Mouse (Mus musculus): ENCODE data around the gene Sprr1a. TPM values are rescaled to one million over a fixed set of nuclear protein-coding genes. Genes with fewer than 3 reads are reported as not detected.
"Not testable (repeated sequence)": the region's sequence is repeated elsewhere in the genome, so short reads cannot be mapped to it uniquely, and the experiment has no call there.

Gene Sprr1a
- polyA plus RNA-seq, 1 experiment from 2014 or later = not detected

GRCm38 (mm10) chr3:92481249-92481648 lies 4.4 kb downstream of the Sprr1a start:
- H3K4me3 ChIP-seq (replicated peaks; ENCODE audit: low read depth, low read length); H3K36me3 ChIP-seq (ENCODE audit: control insufficient read depth, insufficient read depth, low read length); H3K27me3 ChIP-seq (ENCODE audit: control insufficient read depth, insufficient read depth, low read length); H3K4me1 ChIP-seq (ENCODE audit: control insufficient read depth, insufficient read depth, low read length); H3K27ac ChIP-seq (replicated peaks; ENCODE audit: low read depth, low read length); H3K9ac ChIP-seq (replicated peaks; ENCODE audit: low read length); DNase-seq; ATAC-seq (ENCODE audit: low FRiP score, low TSS enrichment); H3K9me3 ChIP-seq (ENCODE audit: control insufficient read depth, low read length); H3K4me2 ChIP-seq (ENCODE audit: low read length): not testable (repeated sequence)

GRCm38 (mm10) chr3:92470111-92470510 lies 15.6 kb downstream of the Sprr1a start:
- WGBS = 91% methylated on average over 2 of the region's 2 CpGs
- no peak overlapping the region for H3K4me3 ChIP-seq (replicated peaks; ENCODE audit: low read depth, low read length)
- no peaks in the 10 kb centered on the region for H3K27me3 ChIP-seq (ENCODE audit: control insufficient read depth, insufficient read depth, low read length)
- DNase-seq = no peak
- H3K4me1 ChIP-seq (ENCODE audit: control insufficient read depth, insufficient read depth, low read length) = no peaks in the 10 kb centered on the region
- H3K9ac ChIP-seq (replicated peaks; ENCODE audit: low read length) = no peak overlapping the region
- no peak overlapping the region for H3K27ac ChIP-seq (replicated peaks; ENCODE audit: low read depth, low read length)
- ATAC-seq (ENCODE audit: low FRiP score, low TSS enrichment) = no peak
- H3K36me3 ChIP-seq (ENCODE audit: control insufficient read depth, insufficient read depth, low read length) = no peaks in the 10 kb centered on the region
- H3K4me2 ChIP-seq (ENCODE audit: low read length) = no peak overlapping the region
- no peaks in the 10 kb centered on the region for H3K9me3 ChIP-seq (ENCODE audit: control insufficient read depth, low read length)

- no peak overlapping the region for H3K9ac ChIP-seq (replicated peaks; ENCODE audit: low read length)
- H3K36me3 ChIP-seq (ENCODE audit: control insufficient read depth, insufficient read depth, low read length) = no peaks in the 10 kb centered on the region
- H3K27ac ChIP-seq (replicated peaks; ENCODE audit: low read depth, low read length) = no peak overlapping the region
- DNase-seq (no peak), ATAC-seq (ENCODE audit: low FRiP score, low TSS enrichment) (no peak)
- H3K4me2 ChIP-seq (ENCODE audit: low read length) = no peak overlapping the region
- H3K9me3 ChIP-seq (ENCODE audit: control insufficient read depth, low read length) = no peaks in the 10 kb centered on the region
- no peaks in the 10 kb centered on the region for H3K27me3 ChIP-seq (ENCODE audit: control insufficient read depth, insufficient read depth, low read length)
- no peaks in the 10 kb centered on the region for H3K4me1 ChIP-seq (ENCODE audit: control insufficient read depth, insufficient read depth, low read length)
- no peak overlapping the region for H3K4me3 ChIP-seq (replicated peaks; ENCODE audit: low read depth, low read length)
These were observed 18.3 kb downstream of the Sprr1a start for GRCm38 (mm10) chr3:92467424-92467823.

GRCm38 (mm10) chr3:92466576-92466975 lies 19.1 kb downstream of the Sprr1a start:
- no peak overlapping the region for H3K4me3 ChIP-seq (replicated peaks; ENCODE audit: low read depth, low read length)
- H3K27ac ChIP-seq (replicated peaks; ENCODE audit: low read depth, low read length) = no peak overlapping the region
- H3K9me3 ChIP-seq (ENCODE audit: control insufficient read depth, low read length) = no peaks in the 10 kb centered on the region
- no peak overlapping the region for H3K4me2 ChIP-seq (ENCODE audit: low read length)
- H3K27me3 ChIP-seq (ENCODE audit: control insufficient read depth, insufficient read depth, low read length) = no peaks in the 10 kb centered on the region
- H3K9ac ChIP-seq (replicated peaks; ENCODE audit: low read length) = no peak overlapping the region
- H3K36me3 ChIP-seq (ENCODE audit: control insufficient read depth, insufficient read depth, low read length) = no peaks in the 10 kb centered on the region
- H3K4me1 ChIP-seq (ENCODE audit: control insufficient read depth, insufficient read depth, low read length) = no peaks in the 10 kb centered on the region
- no peak for ATAC-seq (ENCODE audit: low FRiP score, low TSS enrichment)
- 92% methylated on average over 1 of the region's 1 CpGs for WGBS
- DNase-seq = no peak

- Histone ChIP-seq H3K4me1 (ENCODE audit: control insufficient read depth, insufficient read depth, low read length) (no peaks in the 10 kb centered on the region), H3K9ac (replicated peaks; ENCODE audit: low read length) (no peak within 1 kb of the TSS), H3K27ac (replicated peaks; ENCODE audit: low read depth, low read length) (no peak within 1 kb of the TSS), H3K9me3 (ENCODE audit: control insufficient read depth, low read length) (no peaks in the 10 kb centered on the region), H3K4me2 (ENCODE audit: low read length) (no peak within 1 kb of the TSS), H3K4me3 (replicated peaks; ENCODE audit: low read depth, low read length) (no peak within 1 kb of the TSS), H3K36me3 (ENCODE audit: control insufficient read depth, insufficient read depth, low read length) (no peaks in the 10 kb centered on the region), H3K27me3 (ENCODE audit: control insufficient read depth, insufficient read depth, low read length) (no peaks in the 10 kb centered on the region)
- WGBS = 76% methylated on average over 2 of the region's 2 CpGs
- no peak for ATAC-seq (ENCODE audit: low FRiP score, low TSS enrichment)
- DNase-seq = no peak
These were observed 27.1 kb downstream of the Sprr1a start, which contains the start of gene Sprr3 for GRCm38 (mm10) chr3:92458620-92459019. Sprr3 (minus strand) TSS chr3:92458720.

GRCm38 (mm10) chr3:92455151-92455550 lies 30.5 kb downstream of the Sprr1a start:
- ATAC-seq (ENCODE audit: low FRiP score, low TSS enrichment) (no peak), DNase-seq (no peak)
- no peaks in the 10 kb centered on the region for H3K27me3 ChIP-seq (ENCODE audit: control insufficient read depth, insufficient read depth, low read length)
- no peaks in the 10 kb centered on the region for H3K9me3 ChIP-seq (ENCODE audit: control insufficient read depth, low read length)
- no peaks in the 10 kb centered on the region for H3K4me1 ChIP-seq (ENCODE audit: control insufficient read depth, insufficient read depth, low read length)
- H3K27ac ChIP-seq (replicated peaks; ENCODE audit: low read depth, low read length) = no peak overlapping the region
- H3K4me2 ChIP-seq (ENCODE audit: low read length) = no peak overlapping the region
- no peak overlapping the region for H3K9ac ChIP-seq (replicated peaks; ENCODE audit: low read length)
- 93% methylated on average over 5 of the region's 5 CpGs for WGBS
- H3K4me3 ChIP-seq (replicated peaks; ENCODE audit: low read depth, low read length) = no peak overlapping the region
- no peaks in the 10 kb centered on the region for H3K36me3 ChIP-seq (ENCODE audit: control insufficient read depth, insufficient read depth, low read length)

- ATAC-seq (ENCODE audit: low FRiP score, low TSS enrichment) = no peak
- Histone ChIP-seq H3K4me2 (ENCODE audit: low read length) (no peak overlapping the region), H3K36me3 (ENCODE audit: control insufficient read depth, insufficient read depth, low read length) (no peaks in the 10 kb centered on the region), H3K9ac (replicated peaks; ENCODE audit: low read length) (no peak overlapping the region), H3K9me3 (ENCODE audit: control insufficient read depth, low read length) (no peaks in the 10 kb centered on the region), H3K27ac (replicated peaks; ENCODE audit: low read depth, low read length) (no peak overlapping the region), H3K4me3 (replicated peaks; ENCODE audit: low read depth, low read length) (no peak overlapping the region), H3K27me3 (ENCODE audit: control insufficient read depth, insufficient read depth, low read length) (no peaks in the 10 kb centered on the region), H3K4me1 (ENCODE audit: control insufficient read depth, insufficient read depth, low read length) (no peaks in the 10 kb centered on the region)
- no peak for DNase-seq
- WGBS = 88% methylated on average over 3 of the region's 3 CpGs
These were observed 45.5 kb downstream of the Sprr1a start for GRCm38 (mm10) chr3:92440177-92440576.

GRCm38 (mm10) chr3:92438689-92439088 lies 47.0 kb downstream of the Sprr1a start, which contains the start of gene Sprr1b:
Sprr1b (minus strand) TSS chr3:92438789.
- no peak within 1 kb of the TSS for H3K4me3 ChIP-seq (replicated peaks; ENCODE audit: low read depth, low read length)
- H3K27ac ChIP-seq (replicated peaks; ENCODE audit: low read depth, low read length) = no peak within 1 kb of the TSS
- H3K9ac ChIP-seq (replicated peaks; ENCODE audit: low read length) = no peak within 1 kb of the TSS
- DNase-seq (no peak), ATAC-seq (ENCODE audit: low FRiP score, low TSS enrichment) (no peak)
- no peaks in the 10 kb centered on the region for H3K9me3 ChIP-seq (ENCODE audit: control insufficient read depth, low read length)
- no peaks in the 10 kb centered on the region for H3K4me1 ChIP-seq (ENCODE audit: control insufficient read depth, insufficient read depth, low read length)
- 94% methylated on average over 3 of the region's 3 CpGs for WGBS
- H3K4me2 ChIP-seq (ENCODE audit: low read length) = no peak within 1 kb of the TSS
- no peaks in the 10 kb centered on the region for H3K27me3 ChIP-seq (ENCODE audit: control insufficient read depth, insufficient read depth, low read length)
- no peaks in the 10 kb centered on the region for H3K36me3 ChIP-seq (ENCODE audit: control insufficient read depth, insufficient read depth, low read length)
